Mouse (Mus musculus): ENCODE measurements around the gene Plxnd1. TPM values are rescaled to one million over a fixed set of nuclear protein-coding genes. Genes with fewer than 3 reads are reported as not detected.

Plxnd1 gene
- 55.5 and 62.4 TPM in 2 replicates for polyA plus RNA-seq (2015; fragmentation: Nextera tagmentation; extraction: Ambion mirVana)

- Histone ChIP-seq H3K36me3 (ENCODE audit: insufficient read depth, low read length) (no peaks in the 10 kb centered on the region), H3K4me1 (ENCODE audit: insufficient read depth, low read length) (peaks cover 65% of the 10 kb centered on the region), H3K4me3 (ENCODE audit: low read length) (peak within 1 kb of the TSS; percentile 59), H3K4me2 (replicated peaks; ENCODE audit: low read depth, low read length) (peak within 1 kb of the TSS; percentile 73), H3K27ac (ENCODE audit: low read length) (peak within 1 kb of the TSS; percentile 97), H3K9me3 (ENCODE audit: low read length) (no peaks in the 10 kb centered on the region), H3K9ac (replicated peaks; ENCODE audit: low read length) (peak within 1 kb of the TSS; percentile 82), H3K27me3 (ENCODE audit: insufficient read depth, low read length) (0 out of 2 replicates have a peak, but pooled peaks cover 10% of the 10 kb centered on the region)
- 0% methylated on average over 41 of the region's 51 CpGs for WGBS
- peak; percentile 72 for ATAC-seq (ENCODE audit: low FRiP score, low TSS enrichment)
Observed at GRCm38 (mm10) chr6:115994877-115995520, at the start of gene Plxnd1. Gene Plxnd1, minus strand, starts transcription at chr6:115995005.

- H3K4me3 ChIP-seq (ENCODE audit: low read length), result no peak overlapping the region
- H3K4me2 ChIP-seq (replicated peaks; ENCODE audit: low read depth, low read length), result no peak overlapping the region
- H3K9me3 ChIP-seq (ENCODE audit: low read length), result peaks cover 4% of the 10 kb centered on the region
- H3K27me3 ChIP-seq (ENCODE audit: insufficient read depth, low read length), result no peaks in the 10 kb centered on the region
- no peak overlapping the region for H3K9ac ChIP-seq (replicated peaks; ENCODE audit: low read length)
- H3K27ac ChIP-seq (ENCODE audit: low read length), result no peak overlapping the region
- 80% methylated on average over 2 of the region's 2 CpGs for WGBS
- H3K36me3 ChIP-seq (ENCODE audit: insufficient read depth, low read length), result peaks cover 7% of the 10 kb centered on the region; the same call in 1 of the 2 replicates
- no peak for ATAC-seq (ENCODE audit: low FRiP score, low TSS enrichment)
- no peaks in the 10 kb centered on the region; the same call in 1 of the 2 replicates for H3K4me1 ChIP-seq (ENCODE audit: insufficient read depth, low read length)
Observed at GRCm38 (mm10) chr6:116044039-116044438, 49.2 kb upstream of the Plxnd1 start.

GRCm38 (mm10) chr6:116038222-116038621, 43.4 kb upstream of the Plxnd1 start:
- Histone ChIP-seq H3K27ac (ENCODE audit: low read length) (no peak overlapping the region), H3K9ac (replicated peaks; ENCODE audit: low read length) (no peak overlapping the region), H3K36me3 (ENCODE audit: insufficient read depth, low read length) (peaks cover 7% of the 10 kb centered on the region; the same call in 1 of the 2 replicates), H3K9me3 (ENCODE audit: low read length) (peaks cover 4% of the 10 kb centered on the region), H3K4me1 (ENCODE audit: insufficient read depth, low read length) (no peaks in the 10 kb centered on the region), H3K4me2 (replicated peaks; ENCODE audit: low read depth, low read length) (no peak overlapping the region), H3K27me3 (ENCODE audit: insufficient read depth, low read length) (no peaks in the 10 kb centered on the region), H3K4me3 (ENCODE audit: low read length) (no peak overlapping the region)
- no peak for ATAC-seq (ENCODE audit: low FRiP score, low TSS enrichment)
- 64% methylated on average over 2 of the region's 2 CpGs for WGBS

DNA sequence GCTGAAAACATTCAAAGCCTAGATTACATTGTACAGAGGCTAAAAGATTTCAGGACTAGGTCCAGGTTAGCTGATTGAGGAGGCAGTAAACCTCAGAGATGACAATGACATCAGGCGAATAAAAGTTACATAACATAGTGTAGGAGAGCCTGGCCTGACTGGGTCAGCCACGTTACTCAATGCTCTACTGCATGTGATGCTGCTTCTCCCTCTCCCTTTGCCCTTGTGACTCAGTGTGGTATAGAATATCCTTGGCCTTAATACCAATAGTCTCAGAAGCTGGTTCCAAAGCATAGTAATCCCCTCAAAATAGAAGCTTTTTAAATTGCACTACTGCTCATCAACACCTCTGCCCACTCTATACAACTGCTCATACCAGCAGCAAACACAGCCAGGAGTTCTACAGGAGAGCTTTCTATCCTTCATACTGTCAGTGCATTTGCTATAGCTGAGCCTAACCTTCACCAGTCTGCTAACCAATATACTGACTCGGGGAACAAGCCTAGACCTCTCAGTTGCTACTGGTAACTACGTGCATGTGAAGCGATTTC, 42.6 kb upstream of the Plxnd1 start:
- 77% methylated on average over 5 of the region's 5 CpGs for WGBS
- Histone ChIP-seq H3K4me2 (replicated peaks; ENCODE audit: low read depth, low read length) (no peak overlapping the region), H3K27ac (ENCODE audit: low read length) (no peak overlapping the region), H3K4me1 (ENCODE audit: insufficient read depth, low read length) (no peaks in the 10 kb centered on the region), H3K9me3 (ENCODE audit: low read length) (no peaks in the 10 kb centered on the region), H3K9ac (replicated peaks; ENCODE audit: low read length) (no peak overlapping the region), H3K27me3 (ENCODE audit: insufficient read depth, low read length) (no peaks in the 10 kb centered on the region), H3K36me3 (ENCODE audit: insufficient read depth, low read length) (no peaks in the 10 kb centered on the region), H3K4me3 (ENCODE audit: low read length) (no peak overlapping the region)
- ATAC-seq (ENCODE audit: low FRiP score, low TSS enrichment), result no peak

- Histone ChIP-seq H3K27me3 (ENCODE audit: insufficient read depth, low read length) (no peaks in the 10 kb centered on the region), H3K9ac (replicated peaks; ENCODE audit: low read length) (no peak overlapping the region), H3K4me1 (ENCODE audit: insufficient read depth, low read length) (no peaks in the 10 kb centered on the region), H3K27ac (ENCODE audit: low read length) (no peak overlapping the region), H3K4me3 (ENCODE audit: low read length) (no peak overlapping the region), H3K36me3 (ENCODE audit: insufficient read depth, low read length) (no peaks in the 10 kb centered on the region), H3K9me3 (ENCODE audit: low read length) (no peaks in the 10 kb centered on the region), H3K4me2 (replicated peaks; ENCODE audit: low read depth, low read length) (no peak overlapping the region)
- WGBS, result 90% methylated on average over 2 of the region's 2 CpGs
- ATAC-seq (ENCODE audit: low FRiP score, low TSS enrichment), result no peak
Observed at GRCm38 (mm10) chr6:116036555-116036954, 41.8 kb upstream of the Plxnd1 start.

- Histone ChIP-seq H3K27me3 (ENCODE audit: insufficient read depth, low read length) (no peaks in the 10 kb centered on the region), H3K9me3 (ENCODE audit: low read length) (no peaks in the 10 kb centered on the region), H3K9ac (replicated peaks; ENCODE audit: low read length) (no peak overlapping the region), H3K27ac (ENCODE audit: low read length) (no peak overlapping the region), H3K4me3 (ENCODE audit: low read length) (no peak overlapping the region), H3K36me3 (ENCODE audit: insufficient read depth, low read length) (no peaks in the 10 kb centered on the region), H3K4me2 (replicated peaks; ENCODE audit: low read depth, low read length) (no peak overlapping the region), H3K4me1 (ENCODE audit: insufficient read depth, low read length) (no peaks in the 10 kb centered on the region)
- WGBS, result 89% methylated on average over 5 of the region's 5 CpGs
- ATAC-seq (ENCODE audit: low FRiP score, low TSS enrichment), result no peak
Observed at GRCm38 (mm10) chr6:116031052-116031451, 36.2 kb upstream of the Plxnd1 start.

DNA sequence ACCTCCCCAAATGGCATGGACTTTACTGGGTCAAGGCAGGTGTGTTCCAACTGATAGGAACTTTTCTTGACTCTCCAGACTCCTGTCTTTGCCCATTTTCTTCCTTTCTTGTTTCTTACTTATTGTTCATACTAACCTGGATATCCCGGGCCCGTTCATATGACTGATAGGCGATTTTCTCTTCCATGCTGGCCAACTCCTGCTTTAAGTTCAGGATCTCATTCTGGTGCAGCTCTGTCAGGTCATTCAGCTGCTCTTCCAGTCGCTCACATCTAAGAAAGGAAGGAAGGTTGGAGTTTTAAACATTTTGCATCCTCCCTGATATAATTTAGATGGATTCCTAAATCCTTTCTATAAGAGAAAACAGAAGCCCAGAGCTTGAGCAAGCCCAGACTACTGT, 29.9 kb upstream of the Plxnd1 start:
- H3K9ac ChIP-seq (replicated peaks; ENCODE audit: low read length), result no peak overlapping the region
- 91% methylated on average over 4 of the region's 4 CpGs for WGBS
- no peak for ATAC-seq (ENCODE audit: low FRiP score, low TSS enrichment)
- H3K36me3 ChIP-seq (ENCODE audit: insufficient read depth, low read length), result 0 out of 2 replicates have a peak, but pooled peaks cover 4% of the 10 kb centered on the region
- no peak overlapping the region for H3K4me2 ChIP-seq (replicated peaks; ENCODE audit: low read depth, low read length)
- H3K4me1 ChIP-seq (ENCODE audit: insufficient read depth, low read length), result no peaks in the 10 kb centered on the region
- no peak overlapping the region for H3K27ac ChIP-seq (ENCODE audit: low read length)
- H3K4me3 ChIP-seq (ENCODE audit: low read length), result no peak overlapping the region
- no peaks in the 10 kb centered on the region for H3K27me3 ChIP-seq (ENCODE audit: insufficient read depth, low read length)
- H3K9me3 ChIP-seq (ENCODE audit: low read length), result peaks cover 9% of the 10 kb centered on the region

DNA sequence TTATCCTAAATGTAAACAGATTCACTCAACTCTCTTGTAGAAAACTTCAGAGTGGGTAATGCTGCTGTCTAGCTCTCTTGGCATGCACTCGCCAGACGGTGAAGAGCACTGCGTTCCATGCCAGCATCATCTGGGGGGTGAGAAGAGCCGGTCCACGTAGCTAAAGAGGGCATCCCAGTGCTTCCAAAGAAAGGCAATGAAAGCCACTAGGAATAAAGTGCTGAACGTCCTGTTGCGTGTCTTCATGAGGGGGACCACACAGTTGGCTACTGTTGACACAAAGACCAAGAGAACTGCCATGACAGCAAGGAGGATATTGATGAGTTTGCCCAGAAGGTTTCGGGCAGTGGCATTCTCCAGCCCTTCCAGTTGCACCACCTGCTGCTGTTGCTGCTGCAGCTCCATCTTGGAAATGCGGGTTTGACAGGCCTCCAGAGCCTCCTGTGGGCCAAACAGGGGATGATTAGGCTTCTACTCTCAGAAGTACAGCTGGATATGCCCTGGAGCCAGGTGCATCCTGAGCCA, 27.2 kb upstream of the Plxnd1 start:
- Histone ChIP-seq H3K9ac (replicated peaks; ENCODE audit: low read length) (no peak overlapping the region), H3K4me3 (ENCODE audit: low read length) (no peak overlapping the region), H3K27me3 (ENCODE audit: insufficient read depth, low read length) (no peaks in the 10 kb centered on the region), H3K9me3 (ENCODE audit: low read length) (peaks cover 9% of the 10 kb centered on the region), H3K4me2 (replicated peaks; ENCODE audit: low read depth, low read length) (no peak overlapping the region), H3K4me1 (ENCODE audit: insufficient read depth, low read length) (no peaks in the 10 kb centered on the region), H3K36me3 (ENCODE audit: insufficient read depth, low read length) (0 out of 2 replicates have a peak, but pooled peaks cover 4% of the 10 kb centered on the region), H3K27ac (ENCODE audit: low read length) (no peak overlapping the region)
- ATAC-seq (ENCODE audit: low FRiP score, low TSS enrichment), result no peak
- WGBS, result 92% methylated on average over 9 of the region's 9 CpGs

GRCm38 (mm10) chr6:116015902-116016301, 21.1 kb upstream of the Plxnd1 start:
- no peak overlapping the region for H3K9ac ChIP-seq (replicated peaks; ENCODE audit: low read length)
- H3K4me1 ChIP-seq (ENCODE audit: insufficient read depth, low read length), result no peaks in the 10 kb centered on the region
- H3K9me3 ChIP-seq (ENCODE audit: low read length), result no peaks in the 10 kb centered on the region
- H3K4me2 ChIP-seq (replicated peaks; ENCODE audit: low read depth, low read length), result no peak overlapping the region
- WGBS, result 89% methylated on average over 3 of the region's 3 CpGs
- H3K27ac ChIP-seq (ENCODE audit: low read length), result no peak overlapping the region
- no peak for ATAC-seq (ENCODE audit: low FRiP score, low TSS enrichment)
- H3K4me3 ChIP-seq (ENCODE audit: low read length), result no peak overlapping the region
- H3K36me3 ChIP-seq (ENCODE audit: insufficient read depth, low read length), result no peaks in the 10 kb centered on the region
- no peaks in the 10 kb centered on the region for H3K27me3 ChIP-seq (ENCODE audit: insufficient read depth, low read length)

- ATAC-seq (ENCODE audit: low FRiP score, low TSS enrichment), result no peak
- no peaks in the 10 kb centered on the region for H3K9me3 ChIP-seq (ENCODE audit: low read length)
- no peak overlapping the region for H3K9ac ChIP-seq (replicated peaks; ENCODE audit: low read length)
- H3K4me1 ChIP-seq (ENCODE audit: insufficient read depth, low read length), result no peaks in the 10 kb centered on the region
- no peak overlapping the region for H3K4me2 ChIP-seq (replicated peaks; ENCODE audit: low read depth, low read length)
- H3K27ac ChIP-seq (ENCODE audit: low read length), result no peak overlapping the region
- no peak overlapping the region for H3K4me3 ChIP-seq (ENCODE audit: low read length)
- H3K36me3 ChIP-seq (ENCODE audit: insufficient read depth, low read length), result no peaks in the 10 kb centered on the region
- H3K27me3 ChIP-seq (ENCODE audit: insufficient read depth, low read length), result no peaks in the 10 kb centered on the region
- WGBS, result 67% methylated on average over 6 of the region's 6 CpGs
Observed at GRCm38 (mm10) chr6:116014111-116014510, 19.3 kb upstream of the Plxnd1 start.
